Mouse (Mus musculus) layer of hippocampus, postnatal 14 days (tissue): ENCODE results near the gene Notch2. TPM values are rescaled to one million over a fixed set of nuclear protein-coding genes. Genes with fewer than 3 reads are reported as not detected.

Experiments used
- DNase-seq, 2 experiments: peaks; one replicate each; pipeline ENCODE4 v3.0.0; 2021 to 2022; ENCODE audit warnings: low spot score in 2 of 2, mixed read lengths in 1 of 2
- total RNA-seq, 2 experiments: library from RNA; stranded (reverse); gene quantifications; 2 replicates each; pipeline ENCODE4 v1.2.3; 2021

Notch2 gene
- total RNA-seq, 2 experiments from 2014 or later: 27.4 to 31.3 TPM

DNA sequence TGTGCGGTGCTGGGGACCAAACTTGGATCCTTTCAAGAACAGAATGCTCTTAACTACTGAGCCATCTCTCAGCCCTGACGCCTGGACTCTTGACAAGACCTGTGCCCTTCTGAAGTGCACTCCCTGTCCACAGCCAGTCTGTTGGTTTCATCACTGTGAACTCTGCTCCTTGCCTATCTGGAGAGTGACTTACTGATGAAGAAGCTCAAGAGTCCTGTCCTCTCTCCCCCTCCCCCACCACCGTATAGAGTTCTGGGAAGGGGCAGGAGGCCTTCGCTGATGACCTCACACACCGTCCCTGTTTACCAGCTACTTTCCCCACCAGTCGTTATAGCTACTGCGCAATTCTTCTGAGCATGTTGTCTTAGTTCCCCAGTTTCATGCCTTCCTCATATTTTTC, 55.8 kb downstream of the Notch2 start:
- no peak for DNase-seq

DNA sequence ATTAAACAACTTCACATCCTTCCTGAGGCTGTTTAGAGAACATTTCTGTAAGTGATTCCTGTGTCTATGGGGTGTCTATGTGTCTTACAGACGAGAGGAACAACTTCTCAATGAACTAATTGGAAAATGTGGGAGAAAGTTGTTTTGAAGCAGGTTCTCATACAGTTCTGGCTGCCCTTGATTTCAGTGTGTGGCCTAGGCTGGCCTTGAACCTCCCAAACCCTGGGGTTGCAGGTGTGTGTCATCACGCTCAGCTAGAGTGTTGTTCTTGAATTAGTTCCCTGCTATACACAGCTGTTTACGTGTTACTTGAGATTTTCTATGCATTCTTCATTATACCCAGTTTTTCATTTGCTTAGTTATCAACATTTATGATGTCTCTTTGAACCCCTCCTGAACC, 56.5 kb downstream of the Notch2 start:
- no peak for DNase-seq

DNA sequence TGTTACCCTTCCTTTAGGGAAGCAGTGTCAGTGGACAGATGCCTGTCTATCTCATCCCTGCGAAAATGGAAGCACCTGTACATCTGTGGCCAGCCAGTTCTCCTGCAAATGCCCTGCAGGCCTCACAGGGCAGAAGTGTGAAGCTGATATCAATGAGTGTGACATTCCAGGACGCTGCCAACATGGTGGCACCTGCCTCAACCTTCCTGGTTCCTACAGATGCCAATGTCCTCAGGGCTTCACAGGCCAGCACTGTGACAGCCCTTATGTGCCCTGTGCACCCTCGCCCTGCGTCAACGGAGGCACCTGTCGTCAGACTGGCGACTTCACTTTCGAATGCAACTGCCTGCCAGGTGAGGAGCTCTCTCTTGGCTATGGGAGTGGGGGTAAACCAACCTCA, 59.2 kb downstream of the Notch2 start:
- DNase-seq: no peak

DNA sequence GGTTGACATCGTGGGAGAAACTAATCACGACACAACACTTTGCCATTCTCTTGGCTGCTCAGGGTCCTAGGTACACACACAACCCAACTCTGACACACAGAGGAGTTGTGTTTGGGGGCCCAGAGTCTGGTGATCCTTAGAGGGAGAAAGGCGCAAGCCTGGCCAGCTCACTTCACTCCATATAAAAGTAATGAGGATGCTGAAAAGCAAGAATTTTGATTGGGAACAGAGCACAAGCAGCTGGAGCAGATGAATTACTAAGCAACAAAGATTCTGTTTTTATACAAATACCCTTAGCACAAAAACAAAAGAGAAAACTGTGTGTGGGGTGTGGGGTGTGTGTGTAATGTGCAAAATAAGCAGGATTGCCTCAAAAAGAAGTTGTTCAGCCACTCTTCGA, 60.2 kb downstream of the Notch2 start:
- DNase-seq: no peak

DNA sequence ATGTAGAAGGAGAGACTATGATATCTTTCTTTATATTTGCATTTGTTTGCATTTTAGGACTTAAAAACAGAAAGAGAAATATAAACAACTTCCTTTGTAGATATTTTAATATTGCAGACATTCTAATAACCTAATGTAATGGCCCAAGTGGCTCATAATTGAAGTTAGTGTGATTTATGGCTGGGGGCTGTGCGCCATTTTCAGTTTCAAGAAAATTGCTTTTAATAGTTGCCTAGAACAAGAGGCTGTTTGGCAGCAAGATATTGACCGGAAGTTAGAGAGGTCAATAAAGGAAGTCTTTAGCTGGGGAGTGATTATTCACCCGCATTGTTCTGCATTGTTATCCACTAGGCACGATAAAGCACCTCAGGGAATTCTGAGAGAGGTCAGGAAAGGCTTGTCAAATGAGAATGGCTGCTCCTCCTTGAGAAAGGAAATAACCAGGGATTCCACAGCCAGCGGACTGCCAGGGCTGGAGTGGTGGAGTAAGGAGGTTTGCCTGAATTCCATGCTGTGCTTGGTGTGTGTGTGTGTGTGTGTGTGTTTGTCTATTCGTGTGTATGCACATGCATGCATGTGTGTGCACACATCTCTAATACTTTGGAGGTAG, 61.4 kb downstream of the Notch2 start:
- DNase-seq: no peak

DNA sequence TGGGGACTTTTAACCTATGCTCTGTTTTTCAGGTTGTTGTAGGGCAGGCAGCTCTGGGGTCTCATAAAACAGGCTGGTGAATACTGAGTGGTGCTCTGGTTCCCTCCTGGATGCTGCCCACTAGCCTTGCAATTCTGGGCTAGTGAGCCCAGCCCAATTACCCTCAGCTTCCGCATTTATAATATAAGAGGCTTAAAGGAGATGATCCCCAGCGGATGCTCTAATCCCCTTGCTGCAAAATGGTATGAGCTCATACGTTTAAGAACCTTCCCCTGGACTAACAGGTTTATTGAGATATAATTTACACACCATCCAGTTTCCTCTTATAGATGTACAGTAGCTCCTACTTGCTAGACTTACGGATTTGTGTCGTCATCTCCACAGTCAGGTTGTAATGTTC, 64.5 kb downstream of the Notch2 start:
- no peak for DNase-seq

DNA sequence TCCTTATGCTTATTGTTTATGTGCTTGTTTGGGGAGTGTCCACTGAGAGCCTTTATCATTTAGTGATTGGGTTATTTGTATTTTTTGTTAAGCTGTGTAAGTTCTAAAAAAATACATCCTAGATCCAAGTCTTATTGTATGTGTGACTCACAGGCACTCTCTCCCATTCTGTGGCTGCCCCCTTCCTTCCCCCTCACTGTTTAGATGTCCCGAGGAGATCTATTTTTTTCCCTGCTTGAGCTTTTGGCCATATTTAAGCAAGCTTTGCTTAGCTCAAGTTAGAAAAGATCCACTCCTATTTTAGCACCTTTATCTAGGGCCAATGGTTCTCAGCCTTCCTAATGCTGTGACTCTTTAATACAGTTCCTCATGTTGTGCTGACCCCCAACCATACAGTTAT, 65.5 kb downstream of the Notch2 start:
- no peak for DNase-seq

DNA sequence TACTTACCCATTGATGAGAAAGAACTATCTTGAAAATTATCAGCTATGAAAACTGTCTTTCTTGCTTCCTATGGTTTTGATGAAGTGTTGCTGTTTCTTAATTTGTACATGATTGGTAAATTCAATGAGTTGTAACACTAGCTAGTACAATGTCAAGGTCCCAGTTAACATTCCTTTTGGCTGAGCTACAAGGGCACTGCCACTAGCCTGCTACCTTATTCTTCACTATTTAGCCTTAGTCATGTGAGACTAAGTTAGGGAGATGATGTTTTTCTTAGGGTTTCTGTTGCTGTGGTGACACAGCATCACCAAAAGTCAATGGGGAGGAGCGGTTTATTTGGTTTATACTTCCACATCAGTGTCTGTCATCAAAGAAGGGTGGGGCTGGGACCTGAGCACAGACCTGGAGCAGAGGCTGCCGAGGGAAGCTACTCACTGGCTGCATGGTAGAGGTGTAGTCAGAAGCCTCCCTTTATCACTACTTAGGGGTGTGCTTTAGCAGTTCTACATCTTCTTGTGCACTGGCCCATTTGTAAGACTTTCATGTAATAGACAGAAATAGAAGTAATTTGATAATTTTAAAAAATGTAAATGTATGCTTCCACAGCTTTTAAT, 66.4 kb downstream of the Notch2 start:
- no peak for DNase-seq

DNA sequence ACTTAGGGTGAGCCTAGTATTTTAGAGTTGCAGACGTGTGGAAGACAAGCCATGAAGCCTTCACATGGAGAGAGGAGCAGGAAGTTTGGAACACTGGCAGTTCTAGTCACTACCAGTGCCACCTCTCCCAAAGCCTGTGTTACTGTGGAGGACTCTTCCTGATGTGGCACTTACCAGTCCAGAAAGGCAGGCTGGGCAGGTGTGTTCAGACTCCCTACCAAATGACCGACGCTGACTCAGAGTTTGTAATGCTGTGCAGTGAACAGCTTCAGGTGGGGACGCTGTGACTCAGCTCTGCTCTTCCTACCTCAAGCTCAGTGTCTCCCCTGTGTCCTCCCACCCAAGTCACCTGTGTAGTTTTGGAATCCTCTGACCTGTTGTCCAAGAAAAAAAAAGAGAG, 67.3 kb downstream of the Notch2 start:
- no peak for DNase-seq

DNA sequence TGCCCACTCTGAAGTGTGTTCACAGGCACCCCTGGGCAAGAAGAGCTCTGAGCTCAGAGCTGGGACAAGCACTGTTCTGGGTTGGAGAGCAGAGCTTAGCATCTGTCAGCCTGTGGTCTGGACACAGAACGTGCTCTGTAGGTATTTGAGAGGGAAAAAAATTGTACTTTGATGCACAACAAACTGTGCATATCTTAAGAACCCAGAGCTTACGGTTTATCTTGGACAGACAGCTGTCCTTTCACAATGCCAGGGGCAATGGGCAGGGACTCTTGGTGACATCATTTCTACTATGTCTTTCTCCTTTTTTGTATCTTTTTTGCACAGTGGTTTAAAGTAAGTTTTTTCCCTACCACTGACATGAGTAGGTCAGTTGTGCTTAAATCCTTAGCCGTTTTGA, 68.9 kb downstream of the Notch2 start:
- DNase-seq: no peak

DNA sequence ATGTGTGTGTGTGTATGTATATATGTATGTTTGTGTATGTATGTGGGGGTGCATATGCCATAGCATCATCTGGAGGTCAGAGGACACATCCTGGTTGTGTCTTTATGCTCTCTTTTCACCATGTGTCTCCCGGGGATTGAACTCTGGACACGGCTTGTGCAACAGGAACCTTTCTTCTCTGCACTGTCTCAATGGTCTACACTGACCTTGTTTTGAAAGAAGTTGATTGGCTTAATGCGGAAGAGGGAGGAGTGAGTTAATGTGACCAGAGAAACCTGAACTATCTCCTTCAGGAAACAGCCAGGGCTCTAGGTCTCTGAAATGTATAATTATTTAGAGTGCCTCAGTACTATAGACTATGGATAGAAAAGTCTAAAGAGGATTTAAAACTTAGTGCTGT, 69.6 kb downstream of the Notch2 start:
- no peak for DNase-seq

DNA sequence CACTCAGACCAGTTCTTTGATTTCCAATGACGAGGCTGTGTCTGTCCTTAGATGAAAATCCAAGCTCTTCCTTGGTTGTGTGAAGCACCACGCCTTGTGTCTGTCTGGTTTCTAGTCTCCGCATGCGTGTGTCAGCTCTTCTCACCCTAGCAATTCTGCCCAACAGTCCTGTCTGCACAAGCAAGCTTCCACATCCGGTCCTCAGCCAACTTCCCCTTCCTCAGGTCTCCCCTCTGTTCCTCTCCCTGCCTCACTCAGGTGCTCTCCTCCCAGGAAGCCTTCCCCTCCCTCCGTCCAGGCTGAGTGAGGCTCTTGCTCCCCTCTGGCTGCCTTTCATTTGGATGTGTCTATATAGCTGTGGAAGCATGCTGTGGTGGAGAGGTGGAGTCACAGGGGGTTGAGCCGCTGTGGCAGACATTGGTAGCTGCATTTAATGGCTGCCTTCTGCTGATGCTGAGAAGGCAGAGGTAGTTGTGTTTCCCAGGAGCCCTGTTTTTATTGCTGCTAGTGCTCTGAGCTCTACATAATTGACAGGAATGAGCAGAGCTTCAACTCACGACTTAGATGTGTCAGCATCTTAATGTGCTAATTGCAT, 70.8 kb downstream of the Notch2 start:
- no peak for DNase-seq

DNA sequence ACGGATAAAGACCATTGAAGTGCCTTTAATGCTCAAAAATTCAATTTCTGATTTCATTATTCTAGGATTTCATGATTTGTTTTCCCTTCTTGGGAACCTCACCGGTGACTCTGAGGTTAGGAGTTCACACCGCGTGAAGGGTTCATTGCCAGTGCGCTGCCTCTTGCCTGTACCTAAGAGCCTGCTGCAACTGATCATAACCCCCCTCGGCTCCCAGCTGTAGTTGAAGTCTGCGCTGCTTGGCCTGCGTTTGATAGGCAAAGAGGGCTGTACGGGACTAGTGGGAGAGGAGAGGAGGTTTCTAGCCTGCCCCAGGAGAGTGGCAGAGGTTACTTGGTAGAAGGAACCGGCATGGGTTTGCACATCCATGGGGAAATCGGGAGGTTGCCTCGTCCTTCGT, 71.5 kb downstream of the Notch2 start:
- DNase-seq: no peak

DNA sequence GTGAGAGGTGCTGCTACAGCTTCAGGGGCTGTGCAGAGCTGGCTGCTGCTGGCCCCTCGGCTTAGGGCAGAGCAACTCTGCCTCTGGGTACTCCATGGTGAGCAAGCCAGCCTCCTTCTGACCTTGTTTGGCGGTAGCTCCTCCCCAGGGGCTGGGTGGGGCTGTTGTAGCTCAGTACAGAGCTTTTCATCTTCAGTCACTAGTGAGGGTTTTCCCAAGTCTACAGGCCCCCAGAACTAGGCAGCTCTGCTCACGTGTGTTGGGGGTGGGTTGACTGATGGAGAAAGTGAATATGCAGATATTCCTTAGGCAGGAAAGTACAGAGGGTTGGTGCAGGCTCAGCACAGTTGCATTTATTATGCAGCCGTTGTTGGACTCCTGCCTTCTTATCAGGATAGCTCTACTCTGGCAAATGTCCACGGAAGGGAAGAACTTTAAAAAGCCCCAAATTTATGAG, 72.5 kb downstream of the Notch2 start:
- no peak for DNase-seq

DNA sequence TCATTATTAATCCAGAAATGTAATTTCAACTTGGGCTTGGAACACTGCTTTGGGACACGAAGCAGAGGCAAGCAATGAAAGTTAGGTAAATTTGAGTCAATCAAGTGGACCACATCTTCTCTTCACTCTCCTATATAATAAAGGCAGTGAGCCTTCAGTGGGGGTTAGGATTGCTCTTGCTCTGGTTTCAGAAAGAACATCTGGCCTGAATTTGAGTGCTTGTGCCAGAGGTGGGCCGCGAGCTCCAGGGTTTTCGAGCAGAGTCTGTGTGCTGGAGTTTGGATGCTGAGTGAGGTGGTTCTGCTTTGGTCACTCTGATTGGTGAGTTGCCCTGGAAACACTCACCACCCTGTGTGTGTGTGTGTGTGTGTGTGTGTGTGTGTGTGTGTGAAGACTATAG, 73.1 kb downstream of the Notch2 start:
- DNase-seq: no peak

DNA sequence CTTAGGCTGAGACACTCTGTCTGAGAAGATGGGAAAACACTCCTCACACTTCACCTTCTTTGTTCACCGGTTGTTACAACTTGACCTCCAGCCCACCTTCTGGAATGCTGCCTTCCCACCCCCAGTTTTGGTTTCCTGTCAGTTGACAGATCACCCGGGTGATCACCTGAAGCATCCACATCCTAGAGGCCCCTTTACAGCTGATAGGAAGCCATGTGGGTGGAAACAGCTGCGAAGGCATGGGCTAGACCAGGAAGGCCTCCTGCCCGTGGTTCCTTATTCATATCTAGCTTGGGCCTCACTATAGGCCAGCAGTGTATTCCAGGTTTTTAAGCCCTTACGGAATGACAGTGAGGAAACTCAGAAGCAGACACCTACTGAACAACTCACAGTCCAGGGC, 73.5 kb downstream of the Notch2 start:
- DNase-seq: no peak

DNA sequence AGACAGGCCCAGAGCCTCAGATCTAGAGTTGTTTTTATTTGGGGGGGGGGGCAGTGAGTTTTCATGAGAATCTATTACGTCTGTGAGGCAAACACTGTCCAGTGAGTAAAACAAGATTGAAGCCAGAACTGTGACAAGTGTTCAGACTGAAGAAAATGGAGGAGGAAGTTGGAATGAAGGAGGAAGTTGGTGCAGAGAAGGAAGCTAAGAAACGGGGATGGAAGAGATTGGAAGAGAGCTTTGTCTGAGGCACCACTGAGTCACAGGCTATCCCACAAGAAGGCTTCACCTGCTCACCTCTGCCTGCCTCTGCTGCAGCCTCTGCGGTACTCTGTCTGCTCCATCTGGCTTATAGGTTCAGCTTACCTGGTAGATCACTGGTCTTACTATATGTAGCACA, 74.2 kb downstream of the Notch2 start:
- no peak for DNase-seq

DNA sequence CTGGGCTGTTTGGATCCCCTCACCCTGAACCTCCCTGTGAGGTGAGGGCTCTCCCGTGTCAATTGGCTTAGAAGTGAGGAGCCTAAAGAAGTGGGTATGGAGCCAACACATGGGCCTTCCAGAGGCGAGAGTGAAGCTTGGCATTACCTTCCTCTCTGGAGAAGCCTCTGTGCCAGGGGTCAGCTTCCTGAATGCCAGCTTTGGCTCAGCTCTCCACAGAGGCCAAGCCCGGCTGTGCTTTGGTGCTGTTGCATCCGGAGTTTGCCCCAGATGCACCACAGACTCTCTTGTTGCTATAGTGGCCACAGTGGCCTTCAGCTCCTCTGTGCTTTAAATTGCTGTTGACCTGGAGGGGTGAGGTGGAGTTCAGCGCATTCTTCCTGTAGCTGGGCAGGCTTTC, 76.4 kb downstream of the Notch2 start:
- no peak for DNase-seq

DNA sequence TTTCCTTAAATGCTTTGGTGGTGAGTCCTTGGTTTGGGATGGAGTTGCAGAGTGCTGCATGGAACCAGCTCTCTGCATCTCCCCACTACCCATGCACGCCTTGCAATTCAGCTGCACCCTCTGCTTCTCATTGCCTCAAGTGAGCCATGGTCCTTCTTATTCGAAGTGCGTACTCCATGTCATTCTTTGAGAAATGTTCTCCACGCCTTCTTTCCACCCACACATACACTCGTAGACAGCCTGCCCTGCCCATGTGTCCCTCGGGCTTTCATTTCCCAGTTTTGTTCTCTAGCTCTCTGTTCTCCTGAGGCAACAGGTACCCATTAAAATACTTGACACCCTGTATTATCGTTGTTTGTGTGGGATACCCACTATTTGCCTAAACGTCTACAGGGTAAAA, 76.8 kb downstream of the Notch2 start:
- no peak for DNase-seq

DNA sequence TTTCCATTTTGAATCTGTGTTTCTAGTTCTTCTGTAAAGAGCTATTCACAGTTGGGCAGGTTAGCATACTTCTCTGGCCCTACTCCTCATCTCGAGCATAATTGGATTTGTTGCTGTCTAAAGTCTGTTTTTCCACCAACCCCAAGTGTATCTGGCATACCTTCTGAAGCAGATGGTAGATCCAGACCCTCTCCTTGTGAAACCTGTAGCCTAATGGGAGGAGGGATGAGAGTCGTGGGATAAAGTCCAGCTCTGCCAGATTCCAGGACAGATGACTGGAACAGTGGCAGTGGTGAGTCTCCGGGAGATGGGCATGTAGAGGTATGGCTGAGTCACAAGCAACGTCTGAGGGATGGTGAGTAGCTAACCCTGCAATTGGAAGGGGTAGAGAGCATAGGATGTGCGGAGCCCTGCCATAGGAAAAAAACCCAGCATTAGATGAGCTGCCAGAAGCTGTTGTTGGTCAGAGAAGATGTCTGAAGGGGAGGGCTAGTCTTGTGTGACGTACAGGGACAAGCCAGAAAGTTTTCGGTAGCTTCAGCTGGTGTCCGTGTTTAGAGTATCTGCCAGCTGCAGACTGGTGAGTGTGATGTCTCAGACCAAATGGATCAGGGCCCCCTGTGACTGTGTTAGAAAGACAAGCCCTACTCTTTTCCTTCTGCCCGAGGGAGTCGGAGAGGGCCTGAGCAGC, 79.5 kb downstream of the Notch2 start:
- DNase-seq: no peak

DNA sequence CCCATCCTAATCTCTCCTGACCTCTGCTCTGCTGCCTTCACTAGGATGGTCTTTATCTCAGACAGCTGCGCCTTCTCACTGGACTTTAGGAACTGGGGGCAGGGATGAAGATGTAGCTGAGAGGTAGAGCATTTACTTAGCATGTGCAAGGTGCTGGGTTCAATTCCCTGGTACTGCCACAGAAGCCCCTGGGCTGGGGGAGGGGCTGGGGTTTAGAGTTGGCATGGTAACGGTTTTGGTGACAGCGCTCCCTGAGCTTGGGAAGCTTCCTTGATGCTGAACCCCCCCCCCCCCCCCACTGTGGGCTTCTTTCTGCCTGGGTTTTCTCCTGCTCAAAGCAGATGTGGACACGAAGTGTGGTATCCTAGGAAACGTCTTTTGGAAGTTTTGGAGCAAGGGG, 80.6 kb downstream of the Notch2 start:
- no peak for DNase-seq
